Mouse (Mus musculus): ENCODE data around the gene Hist4h4.

GRCm38 (mm10) chr6:136803093-136803738 is 999 bp downstream of the Hist4h4 start:
- TF ChIP-seq GATA1 (IDR thresholded peaks at IDR 0.05; ENCODE audit: borderline replicate concordance, low read length): no peak
- TF ChIP-seq CTCF (IDR thresholded peaks at IDR 0.05; ENCODE audit: low read depth, low read length): no peak
